Mouse (Mus musculus): ENCODE data around the gene Ilf3.

DNA sequence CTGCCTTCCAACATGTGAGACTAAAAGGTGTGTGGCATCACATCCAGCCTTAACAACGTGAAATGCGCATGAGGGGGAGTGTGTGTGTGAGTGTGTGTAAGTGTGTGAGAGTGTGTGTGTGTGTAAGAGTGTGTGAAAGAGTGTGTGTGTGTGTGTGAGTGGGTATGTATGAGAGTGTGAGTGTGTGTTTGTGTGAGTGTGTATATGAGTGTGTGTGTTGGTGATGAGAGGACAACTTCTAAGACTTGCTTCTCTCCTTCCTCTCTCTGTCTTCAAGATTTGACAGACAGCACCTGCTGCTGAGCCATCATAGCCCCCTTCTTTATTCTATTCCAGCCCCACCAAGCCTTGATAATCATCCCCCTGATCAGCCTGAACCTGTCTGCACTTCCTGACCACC is 72.2 kb downstream of the Ilf3 start:
- TF ChIP-seq CTCF (IDR thresholded peaks at IDR 0.05; ENCODE audit: control insufficient read depth, insufficient read depth, low read length) (no peak), POLR2A (IDR thresholded peaks at IDR 0.05; ENCODE audit: borderline replicate concordance, control insufficient read depth, low read depth, low read length) (no peak)
